Mouse (Mus musculus) heart, postnatal 4 days (tissue): ENCODE measurements at regions not wholly inside any gene's neighbourhood (a gene's known extent, or its start where the extent isn't known, plus 50 kb on each side); places are given as distances from the start of the nearest gene placed in this dataset.
A peak's percentile ranks its signal among the peaks of the same experiment; 100 is the strongest.

Experiments
- DNase-seq: peaks from one replicate; pipeline ENCODE4 v3.0.0; 2021

GRCm38 (mm10) chr10:118000591-118000990 is 141.0 kb upstream of the Mdm1 start:
- DNase-seq = no peak

GRCm38 (mm10) chr10:118001501-118001900 is 140.1 kb upstream of the Mdm1 start:
- DNase-seq = no peak

GRCm38 (mm10) chr10:118001971-118002370 is 139.6 kb upstream of the Mdm1 start:
- DNase-seq = no peak

- no peak for DNase-seq
Observed at GRCm38 (mm10) chr10:118002559-118002958, 139.1 kb upstream of the Mdm1 start.

- DNase-seq = no peak
Observed at GRCm38 (mm10) chr10:118003179-118003578, 138.4 kb upstream of the Mdm1 start.

- peak; percentile 53 for DNase-seq
Observed at GRCm38 (mm10) chr10:118003739-118004361, 137.8 kb upstream of the Mdm1 start.

GRCm38 (mm10) chr10:118004362-118004958 is 137.2 kb upstream of the Mdm1 start:
- no peak for DNase-seq

DNA sequence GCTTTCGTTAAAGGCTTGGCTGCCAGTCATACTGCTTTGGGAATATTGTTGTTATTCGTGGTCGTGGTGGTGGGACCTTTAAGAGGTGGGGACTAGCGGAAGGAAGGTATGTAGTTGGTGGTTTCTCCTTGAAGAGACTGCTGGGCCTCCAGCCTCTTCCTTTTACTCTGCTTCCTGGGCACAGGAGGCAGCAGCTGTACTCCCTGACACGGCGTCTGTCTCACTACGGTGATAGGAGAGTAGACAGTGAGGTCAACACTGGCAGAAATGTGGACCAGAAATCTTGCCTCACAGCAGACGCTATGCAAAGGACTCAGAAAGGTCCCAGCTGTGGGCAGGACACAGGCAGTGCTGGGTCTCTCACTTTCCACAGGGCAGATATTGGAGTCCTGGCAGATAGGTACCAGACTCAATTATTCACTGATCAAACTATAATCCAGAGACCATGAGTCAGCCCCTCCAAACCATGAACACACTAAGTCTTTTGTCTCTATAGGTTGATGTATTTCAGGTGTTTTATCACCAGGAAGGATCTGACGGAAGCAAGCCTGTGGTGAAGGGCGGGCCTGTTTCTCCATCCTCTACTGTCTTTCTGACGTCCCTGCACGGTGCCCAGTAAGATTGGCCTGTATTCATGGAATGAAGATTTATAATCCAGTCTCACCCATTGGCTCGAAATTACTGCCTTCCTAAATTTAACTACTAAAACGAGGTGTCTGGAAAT is 134.6 kb upstream of the Mdm1 start:
- no peak for DNase-seq

DNA sequence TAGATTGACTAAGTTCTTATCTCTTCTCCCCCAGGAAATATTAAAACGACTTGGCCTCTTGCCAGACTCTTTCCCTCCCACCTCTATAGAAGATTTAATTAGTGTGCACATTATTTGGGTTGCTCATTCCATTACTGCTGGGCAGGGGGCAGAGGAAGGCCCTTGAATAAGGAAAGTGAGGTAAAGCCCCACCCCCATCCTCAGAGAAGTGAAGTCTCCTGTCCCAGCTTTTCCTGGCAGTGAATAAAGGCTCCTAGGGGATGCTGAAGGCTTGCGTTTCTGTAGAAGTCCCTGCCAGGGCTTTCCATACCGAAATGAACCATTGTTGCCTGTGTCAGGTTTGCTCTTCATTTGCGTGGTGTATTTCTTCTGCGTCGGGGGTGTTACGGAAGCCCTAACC is 133.8 kb upstream of the Mdm1 start:
- DNase-seq = no peak

DNA sequence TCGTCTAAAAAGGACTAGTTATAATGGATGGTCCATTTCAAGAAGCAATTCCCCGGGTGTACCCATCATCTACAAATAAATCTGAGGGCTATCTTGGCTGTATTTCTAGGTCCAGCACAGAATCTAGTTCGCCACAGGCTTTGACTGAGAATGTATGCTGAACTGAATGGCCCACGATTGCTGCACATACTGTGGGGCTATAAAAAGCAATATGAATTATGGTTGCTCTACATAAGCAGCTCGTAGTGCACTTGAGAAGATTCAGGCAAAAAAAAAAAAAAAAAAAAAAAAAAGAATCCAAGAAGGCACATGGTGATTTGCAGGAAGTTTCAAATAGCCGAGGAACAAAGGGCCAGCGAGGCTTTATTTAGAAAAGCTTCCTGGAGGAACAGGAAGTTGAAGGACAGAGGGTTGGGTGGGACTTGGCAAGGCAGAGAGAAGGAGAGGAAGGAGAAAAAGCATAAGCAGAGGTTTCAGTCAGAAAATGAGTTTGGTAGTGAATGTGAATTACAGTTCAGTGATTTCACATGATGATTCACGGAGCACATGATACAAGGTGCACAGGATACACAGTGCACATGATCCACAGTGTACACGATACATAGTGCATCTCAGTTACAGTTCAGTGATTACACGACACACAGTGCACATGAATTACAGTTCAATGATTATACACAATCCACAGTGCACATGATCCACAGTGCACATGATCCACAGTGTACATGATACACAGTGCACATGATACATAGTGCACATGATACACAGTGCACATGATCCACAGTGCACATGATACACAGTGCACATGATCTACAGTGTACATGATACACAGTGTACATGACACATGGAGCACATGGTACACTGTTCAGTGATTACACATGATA is 129.7 kb upstream of the Mdm1 start:
- DNase-seq = peak; percentile 28

DNA sequence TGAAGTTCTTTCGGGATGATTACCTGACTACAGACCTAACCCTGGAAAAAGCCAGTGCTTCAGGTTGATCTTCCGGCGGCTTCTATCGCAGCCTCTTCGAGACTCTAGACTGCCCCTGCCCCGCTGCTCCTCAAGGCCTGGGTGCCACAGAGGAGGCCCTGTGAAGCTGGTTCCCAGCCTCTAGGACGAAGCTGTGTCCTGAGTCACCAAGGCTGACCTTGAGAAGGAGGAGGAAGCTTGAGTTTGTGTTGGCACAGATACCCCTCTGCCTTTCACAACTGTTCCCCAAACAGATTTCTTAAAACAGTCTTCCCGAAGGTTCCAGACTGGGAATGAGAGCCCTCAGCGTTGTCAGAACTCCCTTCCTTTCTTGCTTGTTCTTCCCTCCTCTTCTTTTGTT is 112.8 kb upstream of the Mdm1 start:
- DNase-seq = no peak

GRCm38 (mm10) chr10:118034401-118034800 is 107.2 kb upstream of the Mdm1 start:
- DNase-seq = no peak

- DNase-seq = no peak
Observed at GRCm38 (mm10) chr10:118035035-118035434, 106.6 kb upstream of the Mdm1 start.

- no peak for DNase-seq
Observed at GRCm38 (mm10) chr10:118038465-118038864, 103.1 kb upstream of the Mdm1 start.

- no peak for DNase-seq
Observed at GRCm38 (mm10) chr10:118039056-118039455, 102.6 kb upstream of the Mdm1 start.

GRCm38 (mm10) chr10:118041068-118041467 is 100.5 kb upstream of the Mdm1 start:
- DNase-seq = no peak

DNA sequence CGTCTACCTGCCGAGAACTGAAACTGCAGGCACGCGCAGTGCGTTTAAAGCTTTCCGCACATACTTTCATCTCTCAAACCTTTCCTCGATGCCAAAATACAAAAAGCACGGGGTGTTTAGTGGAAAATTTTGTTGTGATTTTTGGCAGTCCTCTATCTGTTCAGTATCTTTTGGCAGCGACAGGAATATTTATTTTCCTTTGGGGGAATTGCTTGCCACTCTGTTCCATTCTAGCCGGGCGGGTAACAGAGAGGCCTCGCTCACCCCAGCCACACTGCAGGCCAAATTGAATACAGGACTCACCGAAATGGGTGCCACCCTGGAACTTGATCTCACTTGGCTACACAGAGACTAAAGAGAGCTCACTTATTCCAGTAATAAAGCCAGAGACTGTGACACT is 97.8 kb upstream of the Mdm1 start:
- DNase-seq = peak; percentile 15

- DNase-seq = no peak
Observed at GRCm38 (mm10) chr10:118044840-118045239, 96.8 kb upstream of the Mdm1 start.

DNA sequence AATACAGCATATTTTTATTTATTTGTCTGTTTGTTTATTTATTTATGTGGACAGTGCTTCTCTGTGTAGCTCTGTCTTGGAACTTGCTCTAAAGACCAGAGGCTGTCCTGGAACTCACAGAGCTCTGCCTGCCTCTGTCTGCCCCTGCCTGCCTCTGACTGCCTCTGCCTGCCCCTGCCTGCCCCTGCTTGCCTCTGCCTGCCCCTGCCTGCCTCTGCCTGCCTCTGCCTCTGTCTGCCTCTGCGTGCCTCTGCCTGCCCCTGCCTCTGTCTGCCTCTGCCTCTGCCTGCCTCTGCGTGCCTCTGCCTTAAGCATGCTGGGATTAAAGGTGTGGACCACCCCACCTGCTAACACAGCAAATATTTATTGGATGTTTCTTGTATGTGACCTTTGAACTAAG is 96.2 kb upstream of the Mdm1 start:
- no peak for DNase-seq

GRCm38 (mm10) chr10:118046328-118046727 is 95.3 kb upstream of the Mdm1 start:
- DNase-seq = peak; percentile 34

GRCm38 (mm10) chr10:118046831-118047230 is 94.8 kb upstream of the Mdm1 start:
- no peak for DNase-seq

- DNase-seq = peak; percentile 91
Observed at GRCm38 (mm10) chr10:118049330-118049729, 92.3 kb upstream of the Mdm1 start.

DNA sequence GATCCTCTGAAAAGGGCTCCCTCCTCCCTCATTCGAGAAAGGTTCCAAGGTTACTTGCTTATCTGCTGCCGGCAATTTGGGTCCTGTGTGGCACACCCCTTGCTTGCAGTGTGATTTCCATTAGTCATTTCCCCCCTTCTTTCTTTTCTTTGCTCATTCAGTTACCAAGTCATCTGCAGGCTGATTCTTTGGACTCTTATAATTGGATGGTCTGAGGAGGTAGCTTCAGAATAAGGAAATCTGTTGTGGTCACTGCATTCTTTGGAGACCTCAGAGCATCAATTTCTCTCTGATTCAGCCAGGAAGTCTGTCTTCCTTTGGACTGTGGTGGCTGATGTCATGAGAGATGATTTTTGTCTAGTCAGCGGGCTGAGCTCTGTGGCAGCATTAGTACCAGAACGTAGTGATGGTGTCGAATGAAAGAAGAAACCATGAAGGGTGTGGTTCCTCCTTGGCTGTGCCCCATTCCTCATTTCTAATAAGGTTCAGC is 91.4 kb upstream of the Mdm1 start:
- DNase-seq = no peak
